Mouse (Mus musculus) ZHBTc4 (cell line): ENCODE results near the gene Wnk4.
A peak's percentile ranks its signal among the peaks of the same experiment; 100 is the strongest.
"Not testable (repeated sequence)": the region's sequence is repeated elsewhere in the genome, so short reads cannot be mapped to it uniquely, and the experiment has no call there.

Experiments used
- DNase-seq: peaks from one replicate; pipeline ENCODE4 v3.0.0-alpha.2; 2011; ENCODE audit warnings: low read depth, low spot score

The Wnk4 gene

DNA sequence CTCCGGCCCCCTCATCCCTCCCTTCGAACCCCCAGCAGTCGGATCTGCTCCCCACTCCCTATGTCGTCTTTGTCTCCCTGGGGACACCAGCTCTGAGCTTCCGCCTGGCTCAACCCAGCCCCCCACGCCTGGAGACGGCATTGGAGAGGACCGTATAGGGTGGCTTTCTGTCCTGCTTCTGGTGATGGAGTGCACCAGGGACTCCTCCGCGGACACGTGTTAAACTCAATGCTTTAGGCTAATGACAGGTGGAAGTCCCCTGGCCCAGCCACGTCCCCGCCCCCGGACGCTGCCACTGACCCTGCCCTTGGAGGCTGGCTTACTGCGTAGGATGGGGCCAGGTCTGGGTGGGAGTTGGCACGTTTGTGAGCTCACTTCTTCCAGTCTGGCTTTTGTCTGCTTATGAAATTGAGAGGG is 56.1 kb downstream of the Wnk4 start:
- DNase-seq = peak; percentile 29

DNA sequence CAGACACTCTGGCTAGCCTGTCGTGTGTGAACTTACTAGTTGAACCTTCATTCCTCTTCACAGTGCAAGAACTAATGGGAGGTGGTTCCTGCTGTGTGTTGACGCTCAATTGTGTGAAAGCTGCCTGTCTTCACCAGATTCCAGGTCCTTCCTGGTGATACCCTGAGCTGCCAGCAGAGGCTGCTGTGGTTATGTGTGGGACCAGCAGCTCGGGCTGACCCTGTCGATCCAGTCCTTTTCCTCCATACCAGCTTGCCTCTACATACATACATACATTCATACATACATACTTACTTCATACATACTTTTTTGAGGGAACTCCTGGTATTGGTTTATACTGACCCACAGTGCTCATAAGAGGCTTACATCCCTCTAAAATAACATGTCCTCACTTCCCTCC is 63.2 kb downstream of the Wnk4 start:
- peak; percentile 86 for DNase-seq

DNA sequence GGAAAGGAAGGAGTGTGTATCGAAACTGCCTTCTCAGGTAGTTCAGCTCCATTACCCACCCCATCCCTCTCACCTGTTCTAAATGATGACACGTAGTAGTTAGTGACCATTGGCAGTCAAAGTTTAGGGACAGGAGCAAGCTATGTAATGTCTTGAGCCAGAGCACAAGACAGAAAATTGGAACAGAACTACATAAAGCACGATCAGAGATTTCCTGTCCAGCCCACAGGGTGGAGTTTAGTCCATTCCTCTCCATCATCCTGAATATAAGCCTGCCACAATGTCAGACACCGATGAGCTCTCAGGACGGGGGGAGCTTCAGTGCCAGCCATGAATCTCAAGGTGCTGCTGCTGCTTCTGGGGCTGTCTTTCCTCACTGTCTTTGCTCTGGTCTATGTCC is 64.4 kb downstream of the Wnk4 start, which contains the start of gene Aoc2:
Gene Aoc2, plus strand, starts transcription at position 301 of the 400 bp plus-strand sequence.
- no peak for DNase-seq

DNA sequence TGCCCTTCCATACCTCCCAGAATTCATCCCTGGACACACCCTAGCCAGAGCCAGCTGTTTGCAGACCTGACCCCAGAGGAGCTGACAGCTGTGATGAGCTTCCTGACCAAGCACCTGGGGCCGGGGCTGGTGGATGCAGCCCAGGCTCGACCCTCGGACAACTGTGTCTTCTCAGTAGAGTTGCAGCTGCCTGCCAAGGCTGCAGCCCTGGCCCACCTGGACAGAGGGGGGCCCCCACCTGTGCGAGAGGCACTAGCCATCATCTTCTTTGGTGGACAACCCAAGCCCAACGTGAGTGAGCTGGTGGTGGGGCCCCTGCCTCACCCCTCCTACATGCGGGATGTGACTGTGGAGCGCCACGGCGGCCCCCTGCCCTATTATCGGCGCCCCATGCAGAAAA is 64.8 kb downstream of the Wnk4 start:
- not testable (repeated sequence) for DNase-seq

DNA sequence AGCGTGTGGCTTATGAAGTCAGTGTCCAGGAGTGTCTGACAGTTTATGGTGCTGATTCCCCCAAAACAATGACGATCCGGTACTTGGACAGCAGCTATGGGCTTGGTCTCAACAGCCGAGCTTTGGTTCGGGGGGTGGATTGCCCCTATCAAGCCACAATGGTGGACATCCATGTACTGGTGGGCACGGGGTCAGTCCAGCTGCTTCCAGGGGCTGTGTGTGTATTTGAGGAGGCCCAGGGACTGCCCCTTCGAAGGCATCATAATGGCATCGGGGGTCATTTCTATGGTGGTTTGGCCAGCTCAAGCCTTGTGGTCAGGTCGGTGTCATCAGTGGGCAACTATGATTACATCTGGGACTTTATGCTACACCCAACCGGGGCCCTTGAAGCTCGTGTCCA is 65.8 kb downstream of the Wnk4 start:
- no peak for DNase-seq
